Mouse (Mus musculus) kidney, adult 2 months (tissue): ENCODE measurements around the gene Mpg.

Source experiments
- CTCF ChIP-seq: fragments of 200-500 bp; conservative IDR thresholded peaks from 2 replicates; pipeline ENCODE4 v1.5.1; 2011; ENCODE audit warnings: low read depth, mild to moderate bottlenecking, control low read depth, low read length, moderate library complexity, mixed read lengths; ENCODE audit not compliant: insufficient read depth, insufficient read length
- POLR2A ChIP-seq: fragments of 200-500 bp; IDR thresholded peaks from one replicate; pipeline ENCODE4 v1.6.1; 2011; ENCODE audit warnings: low read depth, low read length, control low read depth

GRCm38 (mm10) chr11:32223297-32223967, 2.9 kb upstream of the Mpg start:
- no peak for TF ChIP-seq CTCF
- TF ChIP-seq POLR2A: no peak
